Mouse (Mus musculus) mesoderm, embryonic 11.5 days (tissue): ENCODE data around the gene Bloc1s3.
A peak's percentile ranks its signal among the peaks of the same experiment; 100 is the strongest.

Source experiments
- DNase-seq: peaks from one replicate; pipeline ENCODE4 v3.0.0-alpha.2; 2012; ENCODE audit warnings: low read depth, low spot score

The Bloc1s3 gene

DNA sequence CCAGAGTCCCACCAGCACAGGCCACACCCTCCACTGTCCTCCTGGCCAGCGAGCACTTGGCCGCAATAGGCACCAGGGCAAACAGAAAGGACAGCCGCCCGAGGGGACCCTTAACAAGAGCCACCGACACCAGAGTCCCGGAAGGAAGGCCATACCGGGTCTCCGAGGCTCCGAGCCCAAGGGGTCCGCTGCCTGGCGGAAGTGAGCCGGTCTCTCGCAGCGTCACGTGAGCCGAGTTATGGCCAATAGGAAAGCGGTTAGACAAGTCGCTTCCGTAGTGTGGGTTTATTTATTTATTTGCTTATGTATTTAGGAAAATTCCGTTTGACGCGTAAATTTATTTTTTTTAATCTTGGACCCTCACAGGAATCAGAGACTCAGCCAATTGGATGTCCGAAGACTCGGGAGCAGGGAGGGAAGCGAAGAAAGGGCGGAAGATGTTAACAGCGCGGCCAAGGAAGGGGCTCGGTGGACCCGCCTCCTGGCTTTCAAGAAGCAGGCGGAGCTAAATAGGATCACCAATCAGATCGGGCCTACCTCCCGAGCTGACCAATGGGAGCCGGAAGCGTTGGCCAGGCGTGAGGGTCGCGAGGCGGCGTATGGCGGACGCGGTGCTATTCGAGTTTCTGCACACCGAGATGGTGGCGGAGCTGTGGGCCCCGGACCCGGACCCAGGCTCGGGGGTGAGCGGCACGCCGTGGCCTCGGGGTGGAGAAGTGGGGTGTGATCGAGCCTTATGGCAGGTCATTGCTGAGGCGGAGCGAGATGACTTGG is at the start of gene Bloc1s3, which contains the start of gene Trappc6a:
TSS of gene Bloc1s3 (minus strand) at position 218 of the 774 bp plus-strand sequence.
TSS of gene Trappc6a (plus strand) at position 246 of the 774 bp plus-strand sequence.
- peak; percentile 96 for DNase-seq

DNA sequence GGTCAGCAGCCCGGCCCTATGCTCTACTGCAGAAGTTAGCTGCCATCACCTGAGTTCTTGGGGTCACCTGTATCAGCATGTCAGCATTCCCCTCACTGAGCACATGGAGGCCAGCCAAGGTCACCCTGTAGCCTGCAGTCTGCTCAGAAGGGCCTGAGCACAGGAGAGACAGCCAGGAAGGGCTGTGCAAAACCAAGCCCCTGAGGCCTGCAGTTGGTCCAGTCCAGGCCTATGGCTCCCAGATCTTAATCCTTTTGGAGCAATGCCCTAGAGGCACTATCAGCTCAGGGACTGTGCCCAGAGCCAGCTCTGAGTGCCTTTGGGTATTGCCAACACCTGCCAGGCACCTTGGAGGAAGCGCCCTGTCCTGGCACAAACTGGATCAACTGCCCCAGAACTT is 48.9 kb upstream of the Bloc1s3 start:
- DNase-seq: no peak

DNA sequence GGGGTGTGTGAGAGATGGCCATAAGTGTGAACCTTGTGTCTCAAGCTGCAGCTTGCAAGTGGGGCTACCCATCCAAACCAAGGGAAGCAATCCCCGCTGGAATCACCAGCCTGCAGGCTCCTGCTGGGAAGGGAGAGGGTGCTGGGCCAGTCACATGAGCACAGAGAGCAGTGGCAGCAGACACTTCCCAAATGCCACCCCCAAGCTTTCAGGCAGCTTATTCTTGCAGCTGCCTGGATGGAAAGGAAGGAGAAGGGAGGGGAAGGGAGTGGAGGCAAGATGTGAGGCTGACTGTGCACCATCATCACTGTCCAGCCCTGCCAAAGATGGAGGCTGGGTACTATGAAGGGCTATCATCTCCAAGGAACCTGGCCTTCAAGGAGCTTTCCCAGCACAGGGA is 46.0 kb upstream of the Bloc1s3 start:
- DNase-seq: no peak

DNA sequence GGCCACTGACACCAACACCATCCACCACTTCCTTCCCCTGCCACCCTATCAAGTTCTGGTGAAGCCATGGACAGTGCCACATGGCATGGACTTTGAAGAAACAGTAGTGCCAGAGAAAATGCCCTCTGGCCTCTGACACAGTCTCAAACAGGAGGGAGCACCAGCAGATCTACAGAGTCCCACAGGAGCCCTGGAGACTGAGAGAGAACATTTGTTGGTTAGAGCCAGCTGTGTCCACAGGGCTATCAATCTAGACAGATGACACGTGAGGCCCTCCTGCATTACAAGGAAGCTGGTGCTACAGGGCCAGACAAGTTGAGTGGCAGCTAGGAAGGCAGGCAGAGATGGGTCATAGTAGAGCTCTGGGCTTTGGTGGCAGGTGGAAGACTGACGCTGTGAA is 44.3 kb upstream of the Bloc1s3 start:
- DNase-seq: peak; percentile 43

DNA sequence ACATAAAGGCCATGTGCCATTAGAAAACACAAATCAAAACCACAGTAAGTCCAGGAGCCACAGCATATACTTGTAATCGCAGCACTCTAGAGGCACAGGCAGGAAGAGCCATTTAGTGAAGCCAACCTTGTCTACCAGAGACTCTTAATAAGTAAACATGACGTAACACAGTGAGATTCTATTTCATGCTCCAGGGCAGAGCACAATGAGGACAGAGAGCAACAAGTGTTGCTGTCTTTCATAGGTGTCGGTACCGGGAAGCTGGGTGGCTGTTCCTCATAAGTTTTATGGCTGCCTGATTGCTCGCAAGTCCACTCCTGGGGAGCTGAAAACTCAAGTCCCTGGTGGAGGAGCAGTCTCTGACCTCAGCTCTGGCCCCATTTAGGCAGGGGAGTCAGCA is 43.5 kb upstream of the Bloc1s3 start:
- no peak for DNase-seq

DNA sequence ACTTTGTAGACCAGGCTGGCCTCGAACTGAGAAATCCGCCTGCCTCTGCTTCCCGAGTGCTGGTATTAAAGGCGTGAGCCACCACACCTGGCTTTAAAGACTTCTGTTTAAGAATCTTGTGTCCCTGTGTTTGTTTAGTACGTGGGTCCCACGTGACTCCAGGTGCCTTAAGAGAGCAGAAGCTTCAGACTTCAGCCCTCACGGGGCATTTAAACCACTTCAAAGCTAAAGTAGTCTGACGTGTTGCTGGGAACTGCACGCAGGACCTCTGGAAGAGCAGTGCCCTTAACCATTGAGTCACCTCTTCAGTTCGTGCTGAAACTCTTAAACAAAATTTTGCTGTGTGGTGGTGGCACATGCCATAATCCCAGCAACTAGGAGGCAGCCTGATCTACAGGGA is 41.2 kb upstream of the Bloc1s3 start:
- no peak for DNase-seq

DNA sequence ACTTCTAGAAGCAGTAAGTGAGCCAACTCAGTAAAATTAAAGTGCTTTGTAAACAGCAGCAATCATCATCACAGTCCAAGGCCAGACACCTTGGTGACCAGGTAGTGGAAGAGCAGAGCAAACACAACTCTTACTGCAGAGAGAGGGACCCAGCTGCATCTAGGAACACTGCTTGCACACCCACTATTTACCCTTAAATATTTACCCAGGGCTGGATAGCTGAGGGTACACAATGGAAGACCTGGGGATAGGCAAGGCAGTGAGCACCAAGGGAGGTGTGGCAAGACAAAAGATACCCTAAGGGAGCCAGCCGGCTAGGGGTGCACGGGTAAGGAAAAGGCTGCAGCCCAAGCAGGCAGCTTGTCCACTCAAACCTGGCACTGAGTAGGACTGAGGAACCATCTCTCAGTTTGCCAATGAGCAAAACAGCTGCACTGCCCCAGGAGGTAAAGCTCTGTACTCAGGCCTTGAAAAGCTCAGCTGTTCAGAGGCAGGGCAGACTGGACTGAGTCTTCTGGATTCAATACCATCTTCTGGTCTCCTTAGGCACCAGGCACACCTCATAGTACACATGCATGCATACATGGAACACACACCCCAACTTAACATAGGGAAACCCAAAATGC is 39.3 kb upstream of the Bloc1s3 start:
- no peak for DNase-seq

DNA sequence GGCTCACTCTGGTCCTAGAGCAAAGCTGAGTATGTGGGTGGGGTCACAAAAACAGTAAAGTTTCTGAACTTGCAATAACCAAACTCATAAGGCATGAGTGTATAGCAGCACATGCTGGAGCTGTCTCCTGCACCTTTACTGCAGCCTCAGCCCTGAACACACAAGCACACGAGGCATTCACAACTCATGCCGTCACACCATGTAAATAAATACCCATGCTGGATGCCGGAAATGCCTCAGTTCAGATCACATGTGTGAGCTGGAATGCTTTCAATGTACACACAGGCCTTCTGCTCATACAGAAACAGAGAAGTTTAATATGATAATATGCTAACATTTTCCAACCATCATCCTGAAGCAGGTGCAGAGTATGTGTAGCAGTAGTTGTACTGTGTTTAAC is 37.8 kb upstream of the Bloc1s3 start:
- no peak for DNase-seq

DNA sequence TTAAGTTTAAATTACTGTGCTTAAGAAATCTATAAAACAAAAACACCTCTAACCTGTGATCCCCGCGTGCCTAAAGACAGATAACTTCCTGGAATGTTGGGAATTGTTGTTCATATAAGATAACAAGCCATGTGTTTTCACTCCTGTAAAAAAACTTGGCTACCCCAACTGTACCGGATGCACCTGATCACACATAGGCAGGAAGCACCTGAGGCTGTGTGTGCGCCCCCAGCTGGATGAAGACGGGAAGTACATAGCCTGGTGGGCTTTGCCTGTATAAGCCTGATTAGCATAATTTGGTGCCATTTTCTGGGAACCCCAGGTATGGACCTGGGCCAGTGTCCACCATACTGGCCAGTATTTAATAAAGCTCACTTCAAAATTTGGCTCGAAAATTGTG is 35.4 kb upstream of the Bloc1s3 start:
- DNase-seq: no peak

DNA sequence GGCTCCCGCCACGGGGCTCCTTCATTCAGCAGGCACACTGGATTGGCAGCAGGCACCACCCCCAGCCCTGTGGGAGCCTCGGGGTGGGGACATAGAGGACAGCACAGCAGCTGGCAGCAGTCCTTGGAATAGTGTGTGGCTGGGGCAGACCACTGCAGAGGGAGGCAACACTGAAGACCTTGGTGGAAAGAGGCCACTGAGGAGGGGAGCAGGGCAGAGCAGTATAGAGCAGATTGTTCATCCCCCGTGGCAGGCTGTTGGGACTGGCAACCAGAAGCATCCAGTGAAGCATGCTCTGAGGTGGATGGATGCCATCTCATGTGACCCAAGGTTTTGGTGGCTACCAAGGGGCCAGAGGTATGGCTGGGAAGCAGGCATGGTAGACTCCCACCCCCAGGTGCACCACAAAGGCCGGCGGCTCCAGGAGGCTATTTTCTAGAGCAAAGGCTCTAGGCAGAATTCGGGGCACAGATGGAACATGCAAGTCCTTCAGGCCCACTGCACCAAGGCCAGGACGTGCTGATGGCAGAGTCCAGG is 34.1 kb upstream of the Bloc1s3 start:
- no peak for DNase-seq

DNA sequence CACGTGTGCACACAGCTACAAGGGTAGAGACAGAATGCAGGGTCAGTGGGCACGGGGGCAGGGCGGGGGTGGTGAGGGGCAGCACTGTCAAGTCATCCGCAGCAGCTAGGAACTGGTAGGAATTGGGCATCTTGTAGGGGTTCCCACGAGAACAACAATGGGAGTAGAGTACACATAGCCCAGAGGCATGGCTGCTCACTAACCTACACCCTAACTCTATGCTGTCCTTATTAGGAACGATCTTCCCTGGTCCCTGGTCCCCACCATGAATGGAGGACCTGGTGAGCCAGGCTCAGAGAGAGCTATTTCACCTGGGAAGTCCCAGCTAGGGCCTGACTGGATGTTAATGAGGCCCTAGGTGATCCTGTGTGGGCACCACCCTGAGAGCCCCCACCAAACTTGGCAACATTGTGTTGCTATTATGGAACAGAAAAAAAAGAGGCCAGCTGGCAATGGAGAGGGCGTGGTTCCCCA is 33.6 kb upstream of the Bloc1s3 start:
- DNase-seq: no peak

DNA sequence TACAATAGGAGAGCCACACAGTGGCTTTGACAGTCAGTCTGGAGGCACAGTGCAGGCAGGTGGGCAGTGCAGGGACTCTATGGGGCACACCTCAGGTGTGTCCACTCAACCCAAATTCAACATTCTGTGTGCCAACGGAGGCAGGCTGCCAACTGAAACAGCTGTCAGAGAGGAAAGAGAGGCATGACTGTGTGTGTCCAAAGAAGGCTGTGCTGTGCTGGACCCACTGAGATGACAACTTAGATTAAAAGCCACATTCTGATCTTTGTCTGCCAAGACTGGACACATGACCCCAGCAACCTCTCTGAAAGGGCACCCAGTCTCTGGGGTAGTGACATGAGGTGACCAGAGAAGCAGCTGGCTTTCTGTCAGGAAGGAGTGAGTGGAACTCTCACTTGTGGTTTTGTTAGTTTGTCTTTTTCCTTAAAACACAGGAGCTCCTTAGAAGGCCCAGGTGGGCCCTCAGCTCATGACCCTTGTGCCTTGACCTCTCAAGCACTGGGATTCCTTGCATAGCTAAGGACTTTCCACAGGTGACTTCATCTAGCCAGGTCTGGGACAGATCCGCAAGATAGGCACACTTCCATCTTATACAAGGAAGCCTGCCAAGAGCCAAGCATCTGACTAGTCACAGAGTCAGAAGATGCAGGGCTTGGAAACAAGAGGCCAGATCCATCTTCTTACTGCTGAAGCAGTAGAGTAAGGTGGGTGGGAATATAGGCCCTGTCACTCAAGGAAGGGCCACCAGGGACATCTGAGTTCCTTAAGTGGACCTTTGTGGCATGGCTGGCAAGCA is 32.8 kb upstream of the Bloc1s3 start:
- no peak for DNase-seq

DNA sequence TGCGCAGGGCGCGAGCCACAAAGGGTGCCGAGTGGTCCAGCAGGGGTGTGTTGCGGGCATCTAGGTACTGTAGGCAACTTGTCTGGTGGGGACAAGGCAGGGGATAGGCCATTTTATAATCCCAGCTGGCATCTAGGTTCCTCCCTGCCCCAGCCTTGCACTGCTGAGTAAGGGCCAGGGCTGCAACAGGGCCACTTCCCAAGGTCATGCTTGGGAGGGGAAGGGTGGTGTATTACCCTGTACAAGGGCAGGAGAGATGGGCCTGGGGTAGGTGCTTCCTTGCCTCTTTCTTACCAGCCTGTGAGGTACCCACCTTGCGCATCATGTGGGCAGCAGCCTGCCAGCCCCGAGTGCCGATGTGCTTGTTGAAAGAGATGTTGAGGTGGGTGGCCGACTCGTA is 26.5 kb upstream of the Bloc1s3 start:
- no peak for DNase-seq

DNA sequence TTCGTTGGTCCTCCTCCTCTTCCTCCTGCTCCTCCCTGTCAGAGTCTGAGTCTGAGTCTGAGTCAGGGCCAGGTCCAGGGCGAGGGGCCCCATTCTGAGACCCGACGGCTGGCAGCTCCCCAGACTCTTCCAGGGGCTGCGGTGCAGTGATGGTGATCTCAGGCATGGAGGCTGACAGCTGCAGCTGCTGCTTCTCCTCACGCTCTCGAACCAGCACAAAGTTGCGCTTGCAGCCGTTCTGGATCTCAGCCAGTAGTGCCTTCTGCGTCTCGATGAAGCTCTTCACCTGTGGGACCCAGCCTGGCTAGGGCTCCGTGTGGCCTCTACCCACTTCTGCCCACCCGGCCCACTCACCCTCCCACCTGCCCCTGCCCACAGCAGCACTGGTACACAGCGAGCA is 24.1 kb upstream of the Bloc1s3 start:
- no peak for DNase-seq

DNA sequence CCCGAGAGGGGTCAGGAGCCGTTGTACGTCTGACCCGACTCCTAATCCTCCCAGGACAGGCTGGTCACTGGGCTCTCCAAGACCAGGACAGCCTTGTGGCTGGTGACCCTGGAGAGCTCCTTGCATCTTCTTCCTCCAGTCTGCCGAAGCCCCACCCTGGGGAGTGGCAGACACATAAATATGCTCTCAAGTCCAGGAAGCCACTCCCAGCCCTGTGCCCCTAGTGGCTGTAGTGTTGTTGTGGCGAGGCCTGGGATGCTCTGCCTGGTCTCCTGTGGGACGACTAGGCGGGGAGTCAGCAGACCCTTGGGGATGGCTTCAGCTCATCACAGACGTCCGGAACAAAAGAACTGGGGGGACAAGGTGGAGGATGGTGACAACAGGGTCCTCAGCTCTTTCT is 22.9 kb upstream of the Bloc1s3 start:
- DNase-seq: no peak

DNA sequence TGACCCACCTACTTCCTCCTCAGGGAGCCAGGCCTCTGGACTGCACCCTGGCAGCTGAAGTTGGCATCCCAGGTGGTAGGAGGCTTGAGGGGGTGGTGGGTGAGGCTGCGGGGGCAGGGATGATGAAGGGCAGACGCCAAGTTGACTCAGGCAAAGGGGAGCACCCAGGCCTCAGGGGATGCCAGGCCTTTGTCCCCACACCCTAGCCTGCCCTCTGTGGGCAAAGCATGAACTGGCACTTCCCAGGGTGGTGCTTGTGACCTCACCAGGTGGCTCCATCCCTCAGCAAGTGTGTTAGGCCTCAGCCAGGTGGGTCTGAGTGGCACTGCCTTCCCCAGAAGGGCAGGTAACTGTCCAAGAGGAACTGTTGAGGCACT is 16.9 kb upstream of the Bloc1s3 start:
- DNase-seq: no peak

DNA sequence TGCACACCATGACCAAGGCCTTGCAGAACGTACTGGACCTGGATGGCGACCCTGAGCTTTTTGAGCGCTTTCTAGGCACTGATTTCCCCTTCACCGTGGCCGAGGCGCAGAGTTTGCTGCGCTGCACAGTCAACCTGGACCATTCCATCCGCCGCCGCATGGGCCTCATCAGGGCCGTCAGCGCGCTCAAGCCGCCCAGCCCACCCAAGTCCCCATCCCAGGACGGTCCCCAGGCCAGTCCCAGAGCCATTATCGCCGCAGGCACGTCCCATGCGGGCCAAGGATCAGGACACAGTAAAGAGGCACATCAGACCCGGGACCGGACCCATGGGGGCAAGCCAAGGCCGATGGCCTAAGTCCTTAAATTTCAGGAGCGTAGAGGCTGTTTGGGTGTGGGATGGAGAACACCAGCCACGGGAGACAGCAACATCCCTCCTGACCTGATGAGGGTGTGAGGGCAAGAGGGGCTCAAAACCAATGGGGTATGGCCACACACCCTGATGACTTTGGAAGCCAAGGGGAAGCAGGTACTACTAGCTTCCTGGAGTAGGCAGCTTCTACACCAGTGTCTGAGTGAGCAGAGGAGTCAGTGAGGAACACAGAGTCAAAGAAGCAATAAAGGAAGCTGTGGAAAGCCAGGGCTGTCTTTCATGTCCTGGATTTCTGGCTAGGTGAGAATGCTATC is 16.4 kb upstream of the Bloc1s3 start:
- no peak for DNase-seq

DNA sequence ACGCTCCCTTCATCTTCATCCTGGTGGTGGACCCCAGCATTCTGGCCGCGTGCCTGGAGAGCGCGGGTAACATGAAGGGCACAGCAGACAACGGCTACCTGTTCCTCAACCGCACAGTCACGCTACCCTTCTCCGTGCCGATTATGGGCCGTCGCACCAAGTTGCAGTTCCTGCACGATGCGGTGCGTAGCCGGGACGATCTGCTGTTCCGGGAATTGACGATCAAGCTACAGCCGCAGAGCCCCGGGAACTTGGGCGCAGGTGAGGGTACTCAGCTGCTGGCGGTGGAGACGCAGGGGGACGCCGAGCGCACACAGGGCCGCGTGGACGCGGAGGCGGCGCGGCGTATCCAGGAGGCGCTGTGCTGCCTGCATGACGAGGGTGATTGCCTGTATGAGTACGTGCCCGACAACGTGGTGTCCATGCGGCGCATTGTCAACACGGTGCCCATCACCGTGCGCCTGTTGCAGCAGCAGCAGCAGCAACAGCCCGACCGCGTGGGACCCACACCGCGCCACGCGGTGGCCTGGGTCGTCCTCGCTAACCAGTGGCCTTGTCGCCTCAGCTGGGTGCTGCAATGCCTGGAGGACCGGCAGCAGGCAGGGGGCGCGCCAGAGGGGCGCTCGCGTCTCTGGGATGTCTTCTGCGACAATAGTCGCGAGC is 15.7 kb upstream of the Bloc1s3 start:
- DNase-seq: peak; percentile 75

DNA sequence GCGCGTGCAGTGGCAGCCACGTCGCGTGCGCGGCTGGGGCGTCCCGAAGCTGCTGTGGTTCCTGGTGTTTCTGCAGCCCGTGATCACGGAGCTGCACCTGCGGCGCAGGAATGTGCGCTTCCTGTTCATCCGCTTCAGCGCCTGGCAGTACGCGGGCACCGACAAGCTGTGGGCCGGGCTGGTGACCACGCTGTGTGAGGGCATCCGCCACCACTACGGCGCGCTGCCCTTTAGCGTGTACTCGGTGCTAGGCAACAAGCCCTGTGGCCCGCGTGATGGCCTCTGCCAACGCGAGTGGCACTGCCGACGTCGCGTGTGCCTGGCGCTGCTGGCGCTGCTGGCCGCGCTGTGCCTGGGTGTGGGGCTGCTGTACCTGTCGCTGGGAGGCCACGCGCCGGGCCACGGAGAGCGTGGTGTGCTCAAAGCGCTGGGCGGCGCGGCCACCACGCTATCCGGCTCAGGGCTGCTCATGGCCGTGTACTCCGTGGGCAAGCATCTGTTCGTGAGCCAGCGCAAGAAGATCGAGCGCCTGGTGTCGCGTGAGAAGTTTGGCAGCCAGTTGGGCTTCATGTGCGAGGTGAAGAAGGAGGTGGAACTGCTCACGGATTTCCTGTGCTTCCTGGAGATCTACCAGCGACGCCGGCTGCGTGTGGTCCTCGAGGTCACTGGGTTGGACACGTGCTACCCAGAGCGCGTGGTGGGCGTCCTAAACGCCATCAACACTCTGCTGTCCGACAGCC is 15.0 kb upstream of the Bloc1s3 start:
- DNase-seq: peak; percentile 26

DNA sequence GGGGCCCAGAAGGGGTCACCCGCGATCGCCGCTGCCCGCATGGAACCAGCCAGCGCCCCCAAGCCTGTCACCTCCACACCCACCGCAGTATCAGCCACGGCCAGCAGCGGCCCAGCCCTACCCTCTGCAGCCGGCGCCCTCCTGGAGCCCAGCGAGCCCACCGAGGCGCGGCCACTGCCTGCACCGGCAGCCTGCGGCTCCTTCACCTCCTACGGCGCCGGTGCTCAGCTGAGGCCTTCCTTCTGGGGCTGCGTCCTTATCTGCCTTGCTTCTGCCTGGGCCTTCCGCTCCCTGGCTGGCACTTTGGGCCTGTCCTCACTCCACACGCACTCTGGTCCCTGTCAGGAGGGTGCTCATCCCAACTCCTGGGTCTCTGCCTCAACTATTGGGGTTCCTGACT is 11.9 kb upstream of the Bloc1s3 start:
- no peak for DNase-seq
